Mouse (Mus musculus): ENCODE data around the gene Tldc1.
A peak's percentile ranks its signal among the peaks of the same experiment; 100 is the strongest.

Tldc1 gene

DNA sequence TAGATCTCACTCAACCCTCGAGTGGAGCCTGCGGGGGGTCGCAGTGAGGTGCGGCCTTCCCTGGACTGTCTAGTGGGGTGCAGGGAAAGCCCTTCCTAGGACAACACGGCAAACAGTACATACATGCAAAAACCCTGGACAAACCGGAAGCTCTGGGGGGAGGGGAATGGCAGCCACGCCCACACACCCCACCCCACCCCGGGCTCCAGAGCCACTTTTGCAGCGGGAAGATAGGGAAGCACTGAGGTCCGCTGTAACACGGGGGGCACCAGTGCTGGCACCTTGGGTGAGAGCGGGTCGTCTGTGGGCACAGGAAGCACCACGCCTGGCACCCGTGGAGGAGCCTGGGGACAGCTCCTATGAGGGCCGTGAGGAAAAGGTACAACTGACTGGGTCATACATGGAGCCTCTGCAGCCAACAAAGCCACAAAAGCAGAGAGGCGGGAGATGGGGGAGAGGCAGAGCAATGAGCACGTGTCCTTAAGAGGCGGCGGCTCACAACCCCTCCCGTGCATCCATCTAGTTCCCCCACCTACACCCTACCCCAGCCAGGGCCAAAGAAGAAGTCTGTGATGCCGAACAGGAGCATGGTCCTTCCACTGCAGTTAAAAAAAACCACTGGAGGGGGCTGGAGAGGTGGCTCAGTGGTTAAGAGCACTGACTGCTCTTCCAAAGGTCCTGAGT, 12.3 kb downstream of the Tldc1 start:
- no peak for DNase-seq (ENCODE audit: low read depth)

GRCm38 (mm10) chr8:119765311-119765710, 12.9 kb downstream of the Tldc1 start:
- DNase-seq (ENCODE audit: low read depth): no peak

- DNase-seq (ENCODE audit: low read depth): no peak
Measured at GRCm38 (mm10) chr8:119762226-119763220, 15.7 kb downstream of the Tldc1 start.

GRCm38 (mm10) chr8:119761692-119762091, 16.5 kb downstream of the Tldc1 start:
- DNase-seq (ENCODE audit: low read depth): no peak

DNA sequence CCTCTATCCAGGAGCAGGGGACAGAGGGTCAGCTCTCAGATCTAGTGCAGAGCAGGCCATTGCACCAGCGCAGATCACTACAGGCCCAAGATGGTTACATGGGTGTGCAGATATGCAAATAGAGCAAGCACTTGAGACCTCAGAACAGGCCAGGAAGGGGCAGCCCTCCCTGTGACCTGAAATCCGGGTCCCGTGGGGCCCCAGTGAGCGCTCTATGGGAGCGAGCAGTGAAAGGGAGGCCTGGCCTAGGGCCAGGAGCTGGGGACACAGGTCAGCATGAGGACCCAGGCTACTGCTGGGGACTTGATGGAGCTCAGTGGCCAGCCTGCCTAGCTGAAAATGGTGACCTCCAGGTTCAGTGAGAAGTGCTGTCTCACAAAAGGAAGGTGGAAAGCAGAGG, 21.7 kb downstream of the Tldc1 start:
- no peak for DNase-seq (ENCODE audit: low read depth)

- no peak for DNase-seq (ENCODE audit: low read depth)
Measured at GRCm38 (mm10) chr8:119756147-119756461, 22.1 kb downstream of the Tldc1 start.

- DNase-seq (ENCODE audit: low read depth): no peak
Measured at GRCm38 (mm10) chr8:119755238-119756146, 22.7 kb downstream of the Tldc1 start.

DNA sequence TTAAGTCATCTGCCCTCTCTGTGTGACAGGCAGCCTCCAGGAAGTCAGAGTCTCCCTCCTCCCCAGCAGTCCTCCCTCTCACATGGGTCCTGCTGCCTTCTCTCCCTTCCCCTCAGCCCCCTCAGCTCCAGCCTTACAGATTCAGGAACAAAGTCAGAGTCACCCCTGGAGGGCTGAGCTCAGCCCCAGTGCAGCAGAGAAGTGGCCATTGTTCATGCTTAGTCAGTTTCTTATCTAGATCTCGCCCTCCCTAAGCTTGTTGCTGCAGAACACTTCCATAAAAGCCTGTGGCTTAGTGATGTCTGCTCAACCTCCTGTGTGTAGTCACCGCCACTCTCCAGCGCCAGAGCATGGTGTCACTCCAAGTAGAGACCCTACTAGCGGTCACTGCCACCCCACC, 33.6 kb downstream of the Tldc1 start:
- DNase-seq (ENCODE audit: low read depth): peak; percentile 55

- peak; percentile 83 for DNase-seq (ENCODE audit: low read depth)
Measured at GRCm38 (mm10) chr8:119743291-119744026, 34.8 kb downstream of the Tldc1 start.

- DNase-seq (ENCODE audit: low read depth): no peak
Measured at GRCm38 (mm10) chr8:119742409-119742808, 35.8 kb downstream of the Tldc1 start.

DNA sequence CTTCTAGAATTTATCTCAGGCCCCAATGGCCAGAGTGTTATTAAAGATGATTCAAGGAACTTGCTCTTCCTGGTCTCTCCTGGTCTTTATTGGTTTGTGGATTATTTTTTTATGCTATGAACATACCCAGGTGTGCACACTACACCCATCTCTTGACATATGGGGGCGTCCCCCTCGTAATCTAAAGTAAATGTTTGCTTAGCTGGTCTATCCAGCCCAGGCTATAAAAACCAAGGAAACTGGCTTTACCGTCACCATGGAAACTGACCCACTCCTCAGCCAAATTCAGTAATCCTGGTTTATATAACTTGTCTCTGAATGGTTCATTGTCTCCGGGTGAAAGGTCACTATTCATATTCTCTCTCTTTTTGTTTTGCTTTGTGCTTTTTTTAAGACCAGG, 37.6 kb downstream of the Tldc1 start:
- DNase-seq (ENCODE audit: low read depth): no peak

DNA sequence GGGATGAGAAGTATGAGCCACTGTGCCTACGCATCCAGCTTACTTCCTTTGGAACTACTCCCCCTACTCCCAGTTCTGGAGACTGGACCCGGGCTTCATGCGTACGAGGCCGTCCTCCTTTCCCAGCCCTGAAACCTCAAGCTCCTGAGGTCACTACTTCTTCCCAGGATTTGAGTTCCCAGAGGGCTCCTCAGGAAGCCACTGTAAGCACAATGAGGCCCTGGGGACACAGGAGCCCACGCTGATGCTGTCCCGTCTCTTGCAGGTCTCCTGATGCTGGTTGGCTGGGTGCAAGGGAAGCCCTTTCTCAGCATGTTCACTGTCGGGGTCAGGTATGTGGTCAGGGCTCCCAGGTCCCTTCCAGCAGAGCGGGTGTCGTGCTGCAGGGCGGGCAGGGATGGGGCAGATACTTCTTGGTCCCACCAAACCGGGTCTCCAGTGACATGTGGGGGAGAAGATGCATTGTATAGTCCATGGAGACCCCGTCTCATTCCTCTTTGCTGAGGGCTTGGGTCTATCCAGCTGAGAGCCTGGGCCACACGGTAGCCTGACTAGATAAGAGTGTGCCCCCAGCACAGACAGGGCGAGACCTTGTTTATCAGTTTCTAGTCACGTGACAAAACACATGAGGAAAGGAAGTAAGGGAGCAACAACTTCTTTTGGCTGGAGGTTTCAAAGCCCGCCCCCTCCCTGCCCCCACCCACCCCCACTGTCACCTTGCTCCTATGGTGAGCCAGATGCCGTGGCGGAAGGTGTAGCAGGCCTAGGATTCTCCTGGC, 39.9 kb downstream of the Tldc1 start:
- DNase-seq (ENCODE audit: low read depth): no peak

DNA sequence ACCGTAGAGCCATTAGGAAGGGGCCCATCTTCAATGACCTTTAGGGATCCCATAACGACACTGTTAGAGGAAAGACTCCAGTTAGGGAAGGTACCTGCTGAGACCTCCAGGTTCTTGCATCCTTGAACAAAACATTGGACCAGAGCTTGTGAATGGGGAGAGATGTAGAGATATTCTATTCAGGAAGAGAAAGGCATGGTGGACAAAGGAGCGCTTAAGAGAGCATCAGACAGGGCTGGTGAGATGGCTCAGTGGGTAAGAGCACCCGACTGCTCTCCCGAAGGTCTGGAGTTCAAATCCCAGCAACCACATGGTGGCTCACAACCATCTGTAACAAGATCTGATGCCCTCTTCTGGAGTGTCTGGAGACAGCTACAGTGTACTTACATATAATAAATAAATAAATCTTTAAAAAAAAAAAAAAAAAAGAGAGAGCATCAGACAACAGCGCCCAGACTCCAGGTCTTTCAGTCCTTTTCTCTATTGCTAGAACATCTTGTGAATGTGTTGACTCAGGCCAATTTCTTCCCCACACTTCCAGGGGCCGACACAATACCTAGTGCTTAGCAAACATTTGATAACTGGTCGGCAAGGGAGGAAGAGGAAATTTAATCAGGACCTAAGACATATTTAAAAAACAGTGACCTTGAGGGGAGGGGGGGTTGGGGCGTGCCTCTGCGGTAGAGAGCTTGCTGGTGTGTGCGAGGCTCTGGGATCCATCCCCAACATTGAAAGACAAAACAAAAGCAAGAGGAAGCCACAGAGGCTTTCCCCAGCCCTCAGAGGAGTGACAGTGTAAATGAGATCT, 40.9 kb downstream of the Tldc1 start:
- DNase-seq (ENCODE audit: low read depth): no peak

DNA sequence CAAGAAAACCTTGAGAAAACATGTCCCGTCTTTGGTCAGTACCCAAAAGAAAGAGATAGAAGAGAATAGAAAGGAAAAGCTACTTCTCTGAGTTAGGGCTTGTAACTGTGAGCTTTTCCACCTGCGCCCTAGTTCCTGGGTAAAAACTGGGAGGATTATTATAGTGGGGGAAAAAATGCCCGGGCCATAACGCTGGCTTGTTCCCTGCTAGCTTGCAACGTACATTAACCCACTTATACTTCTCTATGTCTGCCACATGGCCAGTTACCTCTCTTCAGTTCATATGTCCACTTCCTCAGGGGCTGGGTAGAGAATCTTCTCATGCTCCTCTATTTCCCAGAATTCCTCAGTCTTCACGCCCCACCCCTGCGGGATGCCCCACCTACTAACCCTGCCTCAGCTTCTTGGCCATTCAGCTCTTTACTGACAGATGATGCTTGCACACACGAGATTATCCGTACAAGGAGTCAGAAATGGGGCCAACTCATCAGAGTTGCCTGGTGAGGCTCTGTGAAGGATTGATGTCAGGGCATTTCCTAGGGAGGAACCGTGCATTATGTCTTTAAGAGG, 41.8 kb downstream of the Tldc1 start:
- no peak for DNase-seq (ENCODE audit: low read depth)

GRCm38 (mm10) chr8:119732072-119732471, 46.1 kb downstream of the Tldc1 start:
- DNase-seq (ENCODE audit: low read depth): no peak

DNA sequence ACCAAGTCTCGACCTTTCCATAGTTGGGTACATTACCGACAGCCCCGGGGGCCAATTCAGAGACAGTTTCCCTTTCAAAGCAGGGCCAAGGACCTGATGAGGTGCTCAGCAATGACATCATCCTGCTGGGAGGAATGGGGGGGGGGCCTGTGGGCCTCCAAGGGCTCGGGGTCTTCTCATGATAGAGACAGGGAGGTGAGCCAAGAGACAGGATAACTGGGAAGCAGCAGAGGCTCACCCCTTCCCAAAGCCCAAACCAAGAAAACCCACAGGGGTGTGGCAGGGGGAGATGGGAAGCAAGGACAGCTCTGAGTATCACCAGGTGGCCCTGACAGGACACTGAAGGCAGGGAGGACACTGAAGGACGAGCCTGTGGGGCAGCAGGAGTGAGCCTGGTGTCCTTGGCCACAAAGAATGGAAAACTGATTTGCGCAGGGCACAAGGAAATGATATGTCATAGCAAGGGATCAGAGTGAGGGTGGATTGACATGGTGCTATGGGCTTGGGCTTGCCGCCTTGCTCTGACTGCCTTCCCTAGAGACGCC, 49.8 kb downstream of the Tldc1 start:
- no peak for DNase-seq (ENCODE audit: low read depth)

GRCm38 (mm10) chr8:119727093-119727492, 51.1 kb downstream of the Tldc1 start:
- no peak for DNase-seq (ENCODE audit: low read depth)

GRCm38 (mm10) chr8:119724596-119724995, 53.6 kb downstream of the Tldc1 start:
- no peak for DNase-seq (ENCODE audit: low read depth)

DNA sequence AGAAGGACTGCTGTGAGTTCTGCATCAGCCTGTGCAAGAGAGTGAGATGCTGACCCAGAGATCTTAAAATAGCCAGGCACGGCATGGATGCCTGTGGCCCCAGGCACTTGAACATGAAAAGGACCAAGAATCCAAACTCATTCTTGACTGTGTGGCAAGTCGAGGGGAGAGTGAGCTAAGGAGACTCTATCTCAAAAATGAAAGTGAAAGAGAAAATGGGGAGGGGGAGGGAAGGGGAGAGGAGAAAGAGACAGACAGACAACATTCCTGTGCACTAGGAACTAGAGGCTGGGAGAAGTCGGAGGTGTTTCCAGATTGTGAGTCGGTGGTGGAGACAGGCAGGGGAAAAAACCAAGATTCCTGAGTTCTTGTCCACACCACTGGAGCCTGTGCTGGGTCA, 54.5 kb downstream of the Tldc1 start:
- peak; percentile 66 for DNase-seq (ENCODE audit: low read depth)
